Mouse (Mus musculus) MEL (cell line): ENCODE measurements around the gene Ddit4. TPM values are rescaled to one million over a fixed set of nuclear protein-coding genes. Genes with fewer than 3 reads are reported as not detected.

Source experiments
- DNase-seq: peaks from one replicate; pipeline ENCODE4 v3.0.0; 2011; ENCODE audit warnings: low read depth, low spot score
- H3K27ac ChIP-seq: 2 replicates; pipeline ENCODE4 v1.5.1; 2012; ENCODE audit warnings: low read depth, mild to moderate bottlenecking, control low read depth, low read length, moderate library complexity; ENCODE audit not compliant: control insufficient read depth
- H3K27me3 ChIP-seq, 2 experiments: fragments of 150-350 bp in 1 of 2; sonication (generic) in 1 of 2; 2 replicates each; pipeline ENCODE4 v1.6.1; 2012; ENCODE audit warnings: low read length in 2 of 2, mild to moderate bottlenecking in 2 of 2, improper control_type of control experiment in 1 of 2, moderate library complexity in 1 of 2; ENCODE audit not compliant: insufficient read depth in 2 of 2, control insufficient read depth in 1 of 2
- H3K36me3 ChIP-seq, 2 experiments: 2 replicates each; pipeline ENCODE4 v1.6.1; 2012 to 2014; ENCODE audit warnings: low read length in 2 of 2, improper control_type of control experiment in 1 of 2, inconsistent platforms in 1 of 2, mild to moderate bottlenecking in 1 of 2; ENCODE audit not compliant: insufficient read depth in 2 of 2, control insufficient read depth in 1 of 2
- H3K4me1 ChIP-seq, 2 experiments: fragments of 150-350 bp in 1 of 2; sonication (generic) in 1 of 2; 2 replicates each; pipeline ENCODE4 v1.6.1; 2012; ENCODE audit warnings: low read length in 2 of 2, improper control_type of control experiment in 1 of 2, mild to moderate bottlenecking in 1 of 2; ENCODE audit not compliant: insufficient read depth in 2 of 2, control insufficient read depth in 1 of 2
- H3K4me3 ChIP-seq, 2 experiments: fragments of 150-350 bp in 1 of 2; sonication (generic) in 1 of 2; 2 replicates each; pipeline ENCODE4 v1.5.1; 2012; ENCODE audit warnings: low read depth in 2 of 2, low read length in 2 of 2, mild to moderate bottlenecking in 2 of 2, moderate library complexity in 2 of 2, control low read depth in 1 of 2, improper control_type of control experiment in 1 of 2; ENCODE audit not compliant: control insufficient read depth in 1 of 2, insufficient read depth in 1 of 2
- H3K79me2 ChIP-seq: 2 replicates; pipeline ENCODE4 v1.6.1; 2012; ENCODE audit warnings: mild to moderate bottlenecking, low read length, moderate library complexity; ENCODE audit not compliant: control insufficient read depth, poor library complexity, insufficient read depth
- H3K9ac ChIP-seq: 2 replicates; pipeline ENCODE4 v1.6.1; 2012; ENCODE audit warnings: low read depth, mild to moderate bottlenecking, control low read depth, low read length, moderate library complexity; ENCODE audit not compliant: control insufficient read depth, poor library complexity, severe bottlenecking
- H3K9me3 ChIP-seq: fragments of 150-350 bp; sonication (generic); replicated peaks from 2 replicates; pipeline ENCODE4 v1.6.1; 2012; ENCODE audit warnings: mild to moderate bottlenecking, low read length, improper control_type of control experiment, moderate library complexity; ENCODE audit not compliant: insufficient read depth
- CHD1 ChIP-seq: IDR thresholded peaks from 2 replicates; pipeline ENCODE4 v1.6.1; 2012; ENCODE audit warnings: low read depth, mild to moderate bottlenecking, inconsistent platforms, low read length, improper control_type of control experiment
- CTCF ChIP-seq, 3 experiments: IDR thresholded peaks in 2 of 3; conservative IDR thresholded peaks in 1 of 3; 2 replicates each; pipeline ENCODE4 v1.5.1; 2011 to 2012; ENCODE audit warnings: low read length in 3 of 3, low read depth in 2 of 3, mild to moderate bottlenecking in 2 of 3, improper control_type of control experiment in 1 of 3, inconsistent platforms in 1 of 3, mixed read lengths in 1 of 3, moderate library complexity in 1 of 3; ENCODE audit not compliant: control insufficient read depth in 1 of 3, insufficient read depth in 1 of 3, poor library complexity in 1 of 3, severe bottlenecking in 1 of 3
- ELF1 ChIP-seq: IDR thresholded peaks from 2 replicates; pipeline ENCODE4 v1.6.1; 2014; ENCODE audit warnings: low read depth, mild to moderate bottlenecking, inconsistent platforms, low read length, improper control_type of control experiment, moderate library complexity
- ETS1 ChIP-seq: IDR thresholded peaks from 2 replicates; pipeline ENCODE4 v1.6.1; 2012; ENCODE audit warnings: low read depth, mild to moderate bottlenecking, inconsistent platforms, low read length, improper control_type of control experiment, moderate library complexity
- GATA1 ChIP-seq: IDR thresholded peaks from 2 replicates; pipeline ENCODE4 v1.6.1; 2011; ENCODE audit warnings: low read depth, low read length, improper control_type of control experiment
- MAZ ChIP-seq: IDR thresholded peaks from 2 replicates; pipeline ENCODE4 v1.6.1; 2012; ENCODE audit warnings: low read depth, mild to moderate bottlenecking, inconsistent platforms, low read length, improper control_type of control experiment
- MEF2A ChIP-seq: IDR thresholded peaks from 2 replicates; pipeline ENCODE4 v1.6.1; 2014; ENCODE audit warnings: low read depth, mild to moderate bottlenecking, inconsistent platforms, low read length, improper control_type of control experiment; ENCODE audit not compliant: poor library complexity, insufficient replicate concordance, severe bottlenecking; ENCODE audit errors: extremely low read depth
- MXI1 ChIP-seq: IDR thresholded peaks from 2 replicates; pipeline ENCODE4 v1.6.1; 2011; ENCODE audit warnings: mild to moderate bottlenecking, low read depth, low read length, improper control_type of control experiment
- MYC ChIP-seq: IDR thresholded peaks from 2 replicates; pipeline ENCODE4 v1.6.1; 2011; ENCODE audit warnings: low read depth, mild to moderate bottlenecking, low read length, improper control_type of control experiment, moderate library complexity
- RCOR1 ChIP-seq: IDR thresholded peaks from 2 replicates; pipeline ENCODE4 v1.6.1; 2012; ENCODE audit warnings: low read depth, mild to moderate bottlenecking, inconsistent platforms, low read length, improper control_type of control experiment
- SIN3A ChIP-seq: IDR thresholded peaks from 2 replicates; pipeline ENCODE4 v1.6.1; 2012; ENCODE audit warnings: low read length, improper control_type of control experiment, inconsistent platforms
- UBTF ChIP-seq: IDR thresholded peaks from 2 replicates; pipeline ENCODE4 v1.6.1; 2012; ENCODE audit warnings: low read depth, mild to moderate bottlenecking, inconsistent platforms, low read length, improper control_type of control experiment, moderate library complexity, borderline replicate concordance; ENCODE audit not compliant: insufficient read depth
- USF1 ChIP-seq: IDR thresholded peaks from 2 replicates; pipeline ENCODE4 v1.6.1; 2014; ENCODE audit warnings: low read depth, mild to moderate bottlenecking, inconsistent platforms, low read length, improper control_type of control experiment, moderate library complexity
- ZC3H11A ChIP-seq: IDR thresholded peaks from 2 replicates; pipeline ENCODE4 v1.6.1; 2012; ENCODE audit warnings: low read depth, mild to moderate bottlenecking, inconsistent platforms, low read length, improper control_type of control experiment
- ZNF384 ChIP-seq: IDR thresholded peaks from 2 replicates; pipeline ENCODE4 v1.6.1; 2012; ENCODE audit warnings: low read depth, mild to moderate bottlenecking, inconsistent platforms, low read length, improper control_type of control experiment
- polyA plus RNA-seq, 2 experiments: library from polyadenylated mRNA; stranded (reverse) in 1 of 2; unstranded in 1 of 2; fragments of >175 nt in 1 of 2; fragments of >200 nt in 1 of 2; gene quantifications; 2 replicates each; pipeline versions ENCODE4 v1.2.1 to v1.2.4; 2012; ENCODE audit warnings: low replicate concordance in 2 of 2, low read depth in 1 of 2; ENCODE audit not compliant: insufficient read length in 2 of 2, insufficient read depth in 1 of 2, missing spikeins in 1 of 2
- total RNA-seq: library from RNA; depleted of rRNA; stranded (reverse); fragments of 300-350 nt; gene quantifications from 2 replicates; pipeline ENCODE4 v1.2.3, GENCODE M21; 2012

The Ddit4 gene
- total and polyA plus RNA-seq, 3 experiments, result 2.6 to 11.6 TPM; not detected in 1

DNA sequence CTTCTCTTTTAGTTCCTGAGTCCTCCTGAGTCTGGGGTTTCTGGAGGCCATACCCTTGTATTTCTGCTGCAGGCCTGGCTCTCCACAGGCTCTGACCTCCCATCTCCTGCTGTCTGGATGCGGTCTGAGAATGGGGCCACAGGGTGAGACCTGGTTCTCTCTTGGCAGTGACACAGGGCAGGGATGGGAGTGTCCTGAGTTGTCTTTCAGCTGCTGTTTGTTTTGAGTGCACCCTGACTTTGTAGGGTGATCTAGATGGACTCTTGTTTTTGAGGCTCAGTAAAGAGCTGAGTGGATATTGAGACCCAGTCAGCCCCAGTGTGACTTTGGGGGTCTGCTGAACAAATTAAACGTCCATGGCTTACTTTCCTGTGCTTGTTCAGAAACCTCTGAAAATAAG lies 26.8 kb upstream of the Ddit4 start:
- H3K27me3 ChIP-seq, result no peaks in the 10 kb centered on the region
- peak overlapping the region in 1 of 2 experiments; percentile 13; a peak in 1 of 4 replicates for H3K4me3 ChIP-seq
- no peak for TF ChIP-seq CHD1
- TF ChIP-seq ELF1, result no peak
- no peak for TF ChIP-seq GATA1
- no peak; the same call in 1 of the 2 replicates for TF ChIP-seq MAZ
- no peak for TF ChIP-seq ZC3H11A
- TF ChIP-seq RCOR1, result no peak
- TF ChIP-seq MYC, result no peak
- TF ChIP-seq, all 39 proteins: peak for 0
- DNase-seq, result no peak
- Histone ChIP-seq H3K79me2 (no peaks in the 10 kb centered on the region), H3K36me3 (peaks cover 0 to 37% of the 10 kb centered on the region in 2 experiments; a peak in 2 of 4 replicates), H3K27ac (no peak overlapping the region), H3K4me1 (peaks cover 21 to 44% of the 10 kb centered on the region in 2 experiments), H3K9ac (peak overlapping the region; percentile 35; the same call in 1 of the 2 replicates), H3K9me3 (no peaks in the 10 kb centered on the region)

DNA sequence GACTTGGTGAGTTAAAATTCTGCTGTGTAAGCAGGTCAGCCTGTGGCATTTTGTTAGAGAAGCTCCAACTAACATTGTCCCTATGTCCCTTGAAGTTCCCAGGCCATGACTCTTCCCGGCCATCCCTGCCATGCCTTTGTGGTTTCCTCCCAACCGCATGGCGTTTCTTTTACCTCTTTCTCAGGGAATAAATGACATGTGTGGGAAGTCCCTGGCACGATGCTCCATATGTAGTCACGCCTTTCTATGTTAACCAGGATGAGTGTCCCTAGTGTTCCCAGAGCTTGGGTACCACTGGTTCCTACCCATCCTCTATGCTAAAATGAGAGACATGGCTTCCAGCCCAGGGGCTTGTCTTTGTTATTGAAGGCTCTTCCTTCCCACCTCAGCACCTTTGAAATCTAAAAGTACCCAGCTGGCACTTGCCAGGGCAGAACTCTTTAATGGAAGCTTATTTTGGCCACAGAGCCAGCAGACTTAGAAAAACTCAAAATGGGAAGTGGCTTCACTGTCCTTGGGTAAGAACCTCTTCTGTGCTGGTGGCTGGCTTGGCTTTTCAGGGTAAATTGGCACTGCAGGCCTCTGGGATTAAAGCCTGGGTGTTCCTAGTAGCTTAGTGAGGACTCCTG lies 26.2 kb upstream of the Ddit4 start:
- no peaks in the 10 kb centered on the region for H3K79me2 ChIP-seq
- H3K9me3 ChIP-seq, result no peaks in the 10 kb centered on the region
- peak; percentile 33 for DNase-seq
- H3K36me3 ChIP-seq, result peaks cover 0 to 37% of the 10 kb centered on the region in 2 experiments; a peak in 2 of 4 replicates
- TF ChIP-seq USF1 (no peak), ETS1 (no peak), SIN3A (no peak), ZC3H11A (no peak), UBTF (no peak), MEF2A (no peak)
- TF ChIP-seq, all 39 proteins: peak for 0
- H3K27ac ChIP-seq, result no peak overlapping the region
- no peaks in the 10 kb centered on the region for H3K27me3 ChIP-seq
- H3K4me3 ChIP-seq, result no peak overlapping the region
- peaks cover 21 to 44% of the 10 kb centered on the region in 2 experiments for H3K4me1 ChIP-seq
- no peak overlapping the region for H3K9ac ChIP-seq

DNA sequence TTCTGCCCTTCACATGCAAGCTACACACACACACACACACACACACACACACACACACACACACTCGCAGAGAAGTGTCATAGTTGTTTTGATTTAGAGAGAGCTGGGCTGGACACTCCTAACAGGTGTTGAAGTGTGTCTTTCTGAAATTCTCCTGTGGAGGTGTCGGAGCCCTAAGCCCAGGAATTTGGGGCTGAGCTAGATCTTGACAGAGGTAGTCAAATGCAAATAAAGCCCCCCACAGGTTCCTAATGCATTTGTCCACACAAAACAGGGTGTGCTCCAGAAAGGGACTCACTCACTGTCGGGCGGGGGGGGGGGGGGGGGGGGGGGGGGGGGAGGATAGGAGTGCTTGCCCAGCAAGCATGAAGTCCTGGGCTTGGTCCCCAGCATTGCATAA lies 25.5 kb upstream of the Ddit4 start:
- Histone ChIP-seq H3K9me3 (no peaks in the 10 kb centered on the region), H3K4me3 (no peak overlapping the region), H3K27ac (no peak overlapping the region), H3K4me1 (peaks cover 21 to 44% of the 10 kb centered on the region in 2 experiments), H3K79me2 (no peaks in the 10 kb centered on the region), H3K27me3 (no peaks in the 10 kb centered on the region), H3K9ac (no peak overlapping the region), H3K36me3 (peaks cover 0 to 37% of the 10 kb centered on the region in 2 experiments; a peak in 2 of 4 replicates)
- no peak for TF ChIP-seq CTCF (IDR thresholded peaks at IDR 0.05 in 2 of 3, conservative IDR thresholded peaks at IDR 0.05 in 1 of 3; ENCODE audit: control insufficient read depth in 1 of 3, insufficient read depth in 1 of 3, low read depth in 2 of 3, low read length in 3 of 3, poor library complexity in 1 of 3, severe bottlenecking in 1 of 3)
- no peak for TF ChIP-seq MXI1
- no peak for TF ChIP-seq ZNF384
- DNase-seq, result no peak
